Mouse (Mus musculus): ENCODE data around the gene Dctd. TPM values are rescaled to one million over a fixed set of nuclear protein-coding genes. Genes with fewer than 3 reads are reported as not detected.
"Not testable (repeated sequence)": the region's sequence is repeated elsewhere in the genome, so short reads cannot be mapped to it uniquely, and the experiment has no call there.

The Dctd gene
- polyA plus RNA-seq, 1 experiment from 2014 or later = 14.3 TPM

- peaks cover 10% of the 10 kb centered on the region for H3K9me3 ChIP-seq (replicated peaks)
- 33% methylated on average over 19 of the region's 19 CpGs for WGBS
- peaks cover 24% of the 10 kb centered on the region for H3K4me1 ChIP-seq
- H3K4me3 ChIP-seq = no peak overlapping the region
- peak overlapping the region; percentile 49 for H3K27ac ChIP-seq
- H3K4me2 ChIP-seq = peak overlapping the region; percentile 25
- H3K9ac ChIP-seq = peak overlapping the region; percentile 3; the same call in 1 of the 2 replicates
- no peaks in the 10 kb centered on the region for H3K27me3 ChIP-seq
- ATAC-seq = peak; percentile 74
- H3K36me3 ChIP-seq (ENCODE audit: poor library complexity, severe bottlenecking) = no peaks in the 10 kb centered on the region
Observed at GRCm38 (mm10) chr8:48152062-48152738, 53.3 kb downstream of the Dctd start.

- no peak overlapping the region for H3K27ac ChIP-seq
- no peaks in the 10 kb centered on the region for H3K27me3 ChIP-seq
- 6% methylated on average over 15 of the region's 15 CpGs for WGBS
- peak overlapping the region; percentile 49 for H3K4me2 ChIP-seq
- H3K4me3 ChIP-seq = 0 out of 2 replicates have a peak overlapping the region, but pooled peaks have one; percentile 11
- peaks cover 10% of the 10 kb centered on the region for H3K9me3 ChIP-seq (replicated peaks)
- H3K36me3 ChIP-seq (ENCODE audit: poor library complexity, severe bottlenecking) = no peaks in the 10 kb centered on the region
- peak; percentile 78 for ATAC-seq
- no peak overlapping the region; the same call in 1 of the 2 replicates for H3K9ac ChIP-seq
- peaks cover 24% of the 10 kb centered on the region for H3K4me1 ChIP-seq
Observed at GRCm38 (mm10) chr8:48153360-48154121, 54.6 kb downstream of the Dctd start.

GRCm38 (mm10) chr8:48157718-48158117 is 58.8 kb downstream of the Dctd start:
- no peak for ATAC-seq
- Histone ChIP-seq H3K4me3 (no peak overlapping the region), H3K27me3 (no peaks in the 10 kb centered on the region), H3K9me3 (replicated peaks) (no peaks in the 10 kb centered on the region; the same call in 1 of the 2 replicates), H3K27ac (no peak overlapping the region), H3K4me1 (peaks cover 15% of the 10 kb centered on the region), H3K4me2 (no peak overlapping the region), H3K36me3 (ENCODE audit: poor library complexity, severe bottlenecking) (no peaks in the 10 kb centered on the region), H3K9ac (no peak overlapping the region)
- WGBS = 57% methylated on average over 10 of the region's 10 CpGs

- H3K4me1 ChIP-seq = peaks cover 5% of the 10 kb centered on the region
- H3K4me3 ChIP-seq = no peak overlapping the region
- WGBS = 65% methylated on average over 15 of the region's 15 CpGs
- H3K36me3 ChIP-seq (ENCODE audit: poor library complexity, severe bottlenecking) = no peaks in the 10 kb centered on the region
- no peaks in the 10 kb centered on the region; the same call in 1 of the 2 replicates for H3K9me3 ChIP-seq (replicated peaks)
- H3K27me3 ChIP-seq = no peaks in the 10 kb centered on the region
- ATAC-seq = no peak
- H3K27ac ChIP-seq = no peak overlapping the region
- no peak overlapping the region for H3K4me2 ChIP-seq
- no peak overlapping the region for H3K9ac ChIP-seq
Observed at GRCm38 (mm10) chr8:48158560-48159217, 59.8 kb downstream of the Dctd start.

GRCm38 (mm10) chr8:48177406-48177805 is 78.5 kb downstream of the Dctd start:
- Histone ChIP-seq H3K9me3 (replicated peaks) (peaks cover 11% of the 10 kb centered on the region; the same call in 1 of the 2 replicates), H3K4me1 (peaks cover 19% of the 10 kb centered on the region), H3K9ac (no peak overlapping the region), H3K36me3 (ENCODE audit: poor library complexity, severe bottlenecking) (no peaks in the 10 kb centered on the region), H3K27me3 (no peaks in the 10 kb centered on the region), H3K4me2 (no peak overlapping the region), H3K4me3 (no peak overlapping the region), H3K27ac (no peak overlapping the region)
- no peak for ATAC-seq
- 83% methylated on average over 4 of the region's 4 CpGs for WGBS

- Histone ChIP-seq H3K9ac (no peak overlapping the region), H3K27ac (0 out of 2 replicates have a peak overlapping the region, but pooled peaks have one; percentile 67), H3K27me3 (no peaks in the 10 kb centered on the region), H3K4me3 (no peak overlapping the region), H3K36me3 (ENCODE audit: poor library complexity, severe bottlenecking) (no peaks in the 10 kb centered on the region), H3K4me1 (peaks cover 19% of the 10 kb centered on the region), H3K9me3 (replicated peaks) (peaks cover 11% of the 10 kb centered on the region; the same call in 1 of the 2 replicates), H3K4me2 (no peak overlapping the region)
- ATAC-seq = no peak
- 83% methylated on average over 1 of the region's 1 CpGs for WGBS
Observed at GRCm38 (mm10) chr8:48177876-48178275, 79.0 kb downstream of the Dctd start.

GRCm38 (mm10) chr8:48178993-48179392 is 80.1 kb downstream of the Dctd start:
- Histone ChIP-seq H3K36me3 (ENCODE audit: poor library complexity, severe bottlenecking) (no peaks in the 10 kb centered on the region), H3K4me1 (peaks cover 19% of the 10 kb centered on the region), H3K4me2 (no peak overlapping the region), H3K27ac (peak overlapping the region; percentile 67), H3K4me3 (no peak overlapping the region), H3K9me3 (replicated peaks) (peaks cover 11% of the 10 kb centered on the region; the same call in 1 of the 2 replicates), H3K9ac (no peak overlapping the region), H3K27me3 (no peaks in the 10 kb centered on the region)
- ATAC-seq = peak; percentile 78
- 1% methylated on average over 4 of the region's 4 CpGs for WGBS

GRCm38 (mm10) chr8:48180146-48180545 is 81.3 kb downstream of the Dctd start:
- H3K27ac ChIP-seq = 0 out of 2 replicates have a peak overlapping the region, but pooled peaks have one; percentile 72
- WGBS = 96% methylated on average over 9 of the region's 9 CpGs
- H3K4me1 ChIP-seq = peaks cover 19% of the 10 kb centered on the region
- H3K4me2 ChIP-seq; H3K4me3 ChIP-seq; ATAC-seq; H3K9ac ChIP-seq; H3K36me3 ChIP-seq (ENCODE audit: poor library complexity, severe bottlenecking); H3K27me3 ChIP-seq: not testable (repeated sequence)
- peaks cover 11% of the 10 kb centered on the region; the same call in 1 of the 2 replicates for H3K9me3 ChIP-seq (replicated peaks)

GRCm38 (mm10) chr8:48181000-48181399 is 82.1 kb downstream of the Dctd start:
- 99% methylated on average over 3 of the region's 3 CpGs for whole genome bisulfite sequencing
- Histone ChIP-seq H3K9ac (no peak overlapping the region), H3K9me3 (replicated peaks) (peaks cover 11% of the 10 kb centered on the region; the same call in 1 of the 2 replicates)

GRCm38 (mm10) chr8:48183758-48184157 is 84.9 kb downstream of the Dctd start:
- no peak overlapping the region for H3K4me2 ChIP-seq
- no peak overlapping the region for H3K9ac ChIP-seq
- whole genome bisulfite sequencing = 77% methylated on average over 7 of the region's 7 CpGs
- no peaks in the 10 kb centered on the region for H3K36me3 ChIP-seq (ENCODE audit: poor library complexity, severe bottlenecking)
- no peaks in the 10 kb centered on the region for H3K27me3 ChIP-seq
- no peak for ATAC-seq
- no peak overlapping the region for H3K27ac ChIP-seq
- H3K4me3 ChIP-seq = no peak overlapping the region
- H3K4me1 ChIP-seq = peaks cover 8% of the 10 kb centered on the region
- H3K9me3 ChIP-seq (replicated peaks) = peaks cover 16% of the 10 kb centered on the region; the same call in 1 of the 2 replicates

More at GRCm38 (mm10) chr8:48181000-48181399, 82.1 kb downstream of the Dctd start:
- no peaks in the 10 kb centered on the region for H3K27me3 ChIP-seq
- H3K4me2 ChIP-seq = no peak overlapping the region
- H3K4me3 ChIP-seq = no peak overlapping the region
- H3K27ac ChIP-seq = no peak overlapping the region
- ATAC-seq = 0 out of 2 replicates have a peak, but pooled peaks have one; percentile 16
- no peaks in the 10 kb centered on the region for H3K36me3 ChIP-seq (ENCODE audit: poor library complexity, severe bottlenecking)
- H3K4me1 ChIP-seq = peaks cover 19% of the 10 kb centered on the region

GRCm38 (mm10) chr8:48188586-48188985 is 89.7 kb downstream of the Dctd start:
- no peak overlapping the region for H3K4me3 ChIP-seq
- 95% methylated on average over 12 of the region's 12 CpGs for WGBS
- ATAC-seq = no peak
- H3K27ac ChIP-seq = no peak overlapping the region
- H3K4me1 ChIP-seq = no peaks in the 10 kb centered on the region
- H3K9ac ChIP-seq = no peak overlapping the region
- no peaks in the 10 kb centered on the region for H3K27me3 ChIP-seq
- no peaks in the 10 kb centered on the region for H3K36me3 ChIP-seq (ENCODE audit: poor library complexity, severe bottlenecking)
- H3K4me2 ChIP-seq = no peak overlapping the region
- H3K9me3 ChIP-seq (replicated peaks) = 0 out of 2 replicates have a peak, but pooled peaks cover 5% of the 10 kb centered on the region
